In genomic region chr11:119307916-119308315, GRCm38 (mm10) we compare ENCODE assay signal across 11 mouse cellular contexts. TPM values are rescaled to one million over a fixed set of nuclear protein-coding genes. Genes with fewer than 3 reads are reported as not detected.
A peak's percentile ranks its signal among the peaks of the same experiment; 100 is the strongest.
DNase-seq lines count a peak whose midpoint lies in the region; ATAC-seq and TF ChIP-seq lines count a peak whose summit lies in the region.
"Had no signal": no experiment of that assay in that cellular context is flagged by ENCODE, and none has a peak within 500 bp of the region (broad histone marks: within the 10 kb centered on the region; RNA-seq: fewer than 3 reads in every experiment).

No protein-coding gene starts in this region.

- no peak overlapping the region for H3K4me2 ChIP-seq in heart, postnatal 0 days (ENCODE audit: low read depth, low read length)
- H3K4me2 ChIP-seq in neural tube, embryonic 13.5 days, result no peak overlapping the region
- H3K4me2 ChIP-seq in neural tube, embryonic 15.5 days, result no peak overlapping the region
- H3K4me2 ChIP-seq in stomach, embryonic 16.5 days (ENCODE audit: low read depth, low read length), result no peak overlapping the region
- H3K4me2 ChIP-seq: intestine, embryonic 15.5 days; midbrain, embryonic 11.5 days had no signal

- no peak for ATAC-seq in heart, postnatal 0 days (ENCODE audit: insufficient read depth, low read depth)
- ATAC-seq in neural tube, embryonic 13.5 days (ENCODE audit: low read depth), result no peak
- no peak for ATAC-seq in neural tube, embryonic 15.5 days (ENCODE audit: low FRiP score)
- no peak for ATAC-seq in stomach, embryonic 16.5 days (ENCODE audit: insufficient read depth, low FRiP score)
- ATAC-seq in cerebellum, adult (ENCODE audit: insufficient number of reproducible peaks, low FRiP score, low TSS enrichment), result no peak
- ATAC-seq: intestine, embryonic 15.5 days had no signal

- intact Hi-C loops in heart, postnatal 14 days (cut with DNase I), result no loop called here

- peak overlapping the region; percentile 76; the same call in 1 of the 2 replicates for H3K27ac ChIP-seq in heart, postnatal 0 days (ENCODE audit: low read depth)
- no peak overlapping the region for H3K27ac ChIP-seq in neural tube, embryonic 13.5 days (replicated peaks)
- no peak overlapping the region for H3K27ac ChIP-seq in neural tube, embryonic 15.5 days (replicated peaks)
- H3K27ac ChIP-seq in limb, embryonic 10.5 days, result peak overlapping the region; percentile 70
- H3K27ac ChIP-seq in stomach, embryonic 16.5 days (ENCODE audit: low read length), result no peak overlapping the region
- H3K27ac ChIP-seq: intestine, embryonic 15.5 days had no signal

- H3K9ac ChIP-seq in heart, postnatal 0 days (replicated peaks; ENCODE audit: low read depth, low read length), result no peak overlapping the region
- H3K9ac ChIP-seq in neural tube, embryonic 13.5 days, result peak overlapping the region; percentile 34; the same call in 1 of the 2 replicates
- H3K9ac ChIP-seq in neural tube, embryonic 15.5 days (replicated peaks), result no peak overlapping the region
- no peak overlapping the region; the same call in 1 of the 2 replicates for H3K9ac ChIP-seq in stomach, embryonic 16.5 days (ENCODE audit: low read length)
- H3K9ac ChIP-seq: intestine, embryonic 15.5 days had no signal

- no peaks in the 10 kb centered on the region for H3K9me3 ChIP-seq in heart, postnatal 0 days (replicated peaks; ENCODE audit: control insufficient read depth, low read length)
- H3K9me3 ChIP-seq in neural tube, embryonic 13.5 days, result no peaks in the 10 kb centered on the region
- no peaks in the 10 kb centered on the region for H3K9me3 ChIP-seq in neural tube, embryonic 15.5 days (replicated peaks)
- no peaks in the 10 kb centered on the region for H3K9me3 ChIP-seq in limb, embryonic 10.5 days (replicated peaks)
- H3K9me3 ChIP-seq in stomach, embryonic 16.5 days (replicated peaks; ENCODE audit: control insufficient read depth, low read length), result no peaks in the 10 kb centered on the region
- H3K9me3 ChIP-seq: intestine, embryonic 15.5 days had no signal

- WGBS in heart, postnatal 0 days, result 29% methylated on average over 11 of the region's 11 CpGs
- WGBS in neural tube, embryonic 13.5 days, result 28% methylated on average over 11 of the region's 11 CpGs
- 23% methylated on average over 11 of the region's 11 CpGs for WGBS in neural tube, embryonic 15.5 days
- 19% methylated on average over 11 of the region's 11 CpGs for WGBS in limb, embryonic 10.5 days
- 21% methylated on average over 11 of the region's 11 CpGs for WGBS in stomach, embryonic 16.5 days

- H3K36me3 ChIP-seq in heart, postnatal 0 days (replicated peaks; ENCODE audit: control insufficient read depth, insufficient read depth, low read length), result no peaks in the 10 kb centered on the region
- no peaks in the 10 kb centered on the region for H3K36me3 ChIP-seq in neural tube, embryonic 13.5 days
- no peaks in the 10 kb centered on the region for H3K36me3 ChIP-seq in neural tube, embryonic 15.5 days
- no peaks in the 10 kb centered on the region for H3K36me3 ChIP-seq in limb, embryonic 10.5 days
- no peaks in the 10 kb centered on the region for H3K36me3 ChIP-seq in stomach, embryonic 16.5 days (ENCODE audit: control insufficient read depth, insufficient read depth, low read length)
- H3K36me3 ChIP-seq: intestine, embryonic 15.5 days had no signal

- no peak overlapping the region for H3K4me3 ChIP-seq in heart, postnatal 0 days (ENCODE audit: low read depth, low read length)
- no peak overlapping the region for H3K4me3 ChIP-seq in neural tube, embryonic 13.5 days
- H3K4me3 ChIP-seq in neural tube, embryonic 15.5 days (replicated peaks), result no peak overlapping the region
- H3K4me3 ChIP-seq in limb, embryonic 10.5 days, result peak overlapping the region; percentile 30
- peak overlapping the region; percentile 10; the same call in 1 of the 2 replicates for H3K4me3 ChIP-seq in stomach, embryonic 16.5 days (replicated peaks; ENCODE audit: low read length)
- H3K4me3 ChIP-seq: intestine, embryonic 15.5 days had no signal

- no peaks in the 10 kb centered on the region for H3K27me3 ChIP-seq in heart, postnatal 0 days (ENCODE audit: control insufficient read depth, insufficient read depth, low read length)
- H3K27me3 ChIP-seq in neural tube, embryonic 13.5 days, result peaks cover 4% of the 10 kb centered on the region; the same call in 1 of the 2 replicates
- H3K27me3 ChIP-seq in neural tube, embryonic 15.5 days (replicated peaks), result no peaks in the 10 kb centered on the region; the same call in 1 of the 2 replicates
- peaks cover 40% of the 10 kb centered on the region for H3K27me3 ChIP-seq in limb, embryonic 10.5 days (ENCODE audit: low read depth, poor library complexity, severe bottlenecking)
- H3K27me3 ChIP-seq in stomach, embryonic 16.5 days (ENCODE audit: control insufficient read depth, insufficient read depth, low read length), result no peaks in the 10 kb centered on the region
- H3K27me3 ChIP-seq: intestine, embryonic 15.5 days had no signal

- TF ChIP-seq CTCF in heart, postnatal 0 days (IDR thresholded peaks at IDR 0.05; ENCODE audit: low read depth), result no peak

- no peak for TF ChIP-seq EP300 in heart, postnatal 0 days (IDR thresholded peaks at IDR 0.05; ENCODE audit: low read depth)

- H3K4me1 ChIP-seq in heart, postnatal 0 days (ENCODE audit: control insufficient read depth, insufficient read depth), result peaks cover 16% of the 10 kb centered on the region; the same call in 1 of the 2 replicates
- H3K4me1 ChIP-seq in neural tube, embryonic 13.5 days (replicated peaks), result peaks cover 9% of the 10 kb centered on the region
- H3K4me1 ChIP-seq in neural tube, embryonic 15.5 days, result peaks cover 14% of the 10 kb centered on the region
- peaks cover 32% of the 10 kb centered on the region for H3K4me1 ChIP-seq in limb, embryonic 10.5 days
- no peaks in the 10 kb centered on the region for H3K4me1 ChIP-seq in stomach, embryonic 16.5 days (ENCODE audit: control insufficient read depth, insufficient read depth, low read length)

- DNase-seq in heart, postnatal 0 days (ENCODE audit: low spot score), result no peak
- no peak for DNase-seq in heart, postnatal 14 days
- DNase-seq in limb, embryonic 10.5 days (ENCODE audit: low spot score), result peak; percentile 55
- DNase-seq in kidney, adult 8-10 months, result no peak
- DNase-seq: cerebellum, adult 9-11 months had no signal

RNA-seq across cellular contexts. Expression of gene Card14, which starts 0.3 kb away (rescaled TPM):
- 0.66 and 1.2 TPM in 2 replicates for total RNA-seq in heart, postnatal 0 days (2014; rRNA removed; ENCODE audit: low replicate concordance)
- 0.41 and 0.48 TPM in 2 replicates for polyA plus RNA-seq in heart, postnatal 0 days (2015; fragmentation: Nextera tagmentation; extraction: Ambion mirVana)
- under 1 TPM; 0.14 to 0.15 TPM for total RNA-seq in heart, postnatal 14 days (2021)
- polyA plus RNA-seq in neural tube, embryonic 13.5 days (2015; fragmentation: Nextera tagmentation; extraction: Ambion mirVana), result 0.17 and 0.23 TPM in 2 replicates
- polyA plus RNA-seq in neural tube, embryonic 15.5 days (2015; fragmentation: Nextera tagmentation; extraction: Ambion mirVana), result 0.33 and 0.69 TPM in 2 replicates
- polyA plus RNA-seq in limb, embryonic 10.5 days (2016; fragmentation: Nextera tagmentation; extraction: Ambion mirVana), result 0.08 and 0.30 TPM in 2 replicates
- 3.2 and 5.1 TPM in 2 replicates for polyA plus RNA-seq in stomach, embryonic 16.5 days (2015; fragmentation: Nextera tagmentation; extraction: Ambion mirVana)
- polyA plus RNA-seq: midbrain, embryonic 11.5 days had no signal

RNA-seq across cellular contexts. Expression of gene Eif4a3, which starts 8.0 kb away (rescaled TPM):
- total RNA-seq in heart, postnatal 0 days (2014; rRNA removed; ENCODE audit: low replicate concordance), result 156 and 157 TPM in 2 replicates
- polyA plus RNA-seq in heart, postnatal 0 days (2015; fragmentation: Nextera tagmentation; extraction: Ambion mirVana), result 197 and 212 TPM in 2 replicates
- total RNA-seq in heart, postnatal 14 days (2021), result 10 to 100 TPM; 64.9 to 74.5 TPM
- polyA plus RNA-seq in neural tube, embryonic 13.5 days (2015; fragmentation: Nextera tagmentation; extraction: Ambion mirVana), result 260 and 263 TPM in 2 replicates
- 241 and 279 TPM in 2 replicates for polyA plus RNA-seq in neural tube, embryonic 15.5 days (2015; fragmentation: Nextera tagmentation; extraction: Ambion mirVana)
- 503 and 564 TPM in 2 replicates for polyA plus RNA-seq in limb, embryonic 10.5 days (2016; fragmentation: Nextera tagmentation; extraction: Ambion mirVana)
- polyA plus RNA-seq in stomach, embryonic 16.5 days (2015; fragmentation: Nextera tagmentation; extraction: Ambion mirVana), result 272 and 284 TPM in 2 replicates

RNA-seq across cellular contexts. Expression of gene Gaa, which starts 40.2 kb away (rescaled TPM):
- total RNA-seq in heart, postnatal 0 days (2014; rRNA removed; ENCODE audit: low replicate concordance), result 91.1 and 158 TPM in 2 replicates
- 51.8 and 56.3 TPM in 2 replicates for polyA plus RNA-seq in heart, postnatal 0 days (2015; fragmentation: Nextera tagmentation; extraction: Ambion mirVana)
- total RNA-seq in heart, postnatal 14 days (2021), result 10 to 100 TPM; 53.1 to 56.0 TPM
- 58.0 and 62.5 TPM in 2 replicates for polyA plus RNA-seq in neural tube, embryonic 13.5 days (2015; fragmentation: Nextera tagmentation; extraction: Ambion mirVana)
- 102 and 105 TPM in 2 replicates for polyA plus RNA-seq in neural tube, embryonic 15.5 days (2015; fragmentation: Nextera tagmentation; extraction: Ambion mirVana)
- polyA plus RNA-seq in limb, embryonic 10.5 days (2016; fragmentation: Nextera tagmentation; extraction: Ambion mirVana), result 23.4 and 27.8 TPM in 2 replicates
- polyA plus RNA-seq in stomach, embryonic 16.5 days (2015; fragmentation: Nextera tagmentation; extraction: Ambion mirVana), result 74.7 and 85.1 TPM in 2 replicates

RNA-seq across cellular contexts. Expression of gene Sgsh, which starts 47.4 kb away (rescaled TPM):
- 3.1 and 14.8 TPM in 2 replicates for total RNA-seq in heart, postnatal 0 days (2014; rRNA removed; ENCODE audit: low replicate concordance)
- 4.7 and 6.5 TPM in 2 replicates for polyA plus RNA-seq in heart, postnatal 0 days (2015; fragmentation: Nextera tagmentation; extraction: Ambion mirVana)
- total RNA-seq in heart, postnatal 14 days (2021), result 1 to 10 TPM; 4.6 to 6.2 TPM
- 5.6 and 5.7 TPM in 2 replicates for polyA plus RNA-seq in neural tube, embryonic 13.5 days (2015; fragmentation: Nextera tagmentation; extraction: Ambion mirVana)
- polyA plus RNA-seq in neural tube, embryonic 15.5 days (2015; fragmentation: Nextera tagmentation; extraction: Ambion mirVana), result 4.7 and 5.6 TPM in 2 replicates
- polyA plus RNA-seq in limb, embryonic 10.5 days (2016; fragmentation: Nextera tagmentation; extraction: Ambion mirVana), result 6.5 and 8.1 TPM in 2 replicates
- polyA plus RNA-seq in stomach, embryonic 16.5 days (2015; fragmentation: Nextera tagmentation; extraction: Ambion mirVana), result 6.7 and 7.5 TPM in 2 replicates

RNA-seq across cellular contexts. Expression of gene Slc26a11, which starts 47.4 kb away (rescaled TPM):
- total RNA-seq in heart, postnatal 0 days (2014; rRNA removed; ENCODE audit: low replicate concordance), result 4.0 and 4.4 TPM in 2 replicates
- 5.2 and 7.0 TPM in 2 replicates for polyA plus RNA-seq in heart, postnatal 0 days (2015; fragmentation: Nextera tagmentation; extraction: Ambion mirVana)
- 1 to 10 TPM; 3.1 to 5.0 TPM for total RNA-seq in heart, postnatal 14 days (2021)
- 4.3 and 5.3 TPM in 2 replicates for polyA plus RNA-seq in neural tube, embryonic 13.5 days (2015; fragmentation: Nextera tagmentation; extraction: Ambion mirVana)
- 5.8 and 7.3 TPM in 2 replicates for polyA plus RNA-seq in neural tube, embryonic 15.5 days (2015; fragmentation: Nextera tagmentation; extraction: Ambion mirVana)
- polyA plus RNA-seq in limb, embryonic 10.5 days (2016; fragmentation: Nextera tagmentation; extraction: Ambion mirVana), result 8.9 and 9.4 TPM in 2 replicates
- polyA plus RNA-seq in stomach, embryonic 16.5 days (2015; fragmentation: Nextera tagmentation; extraction: Ambion mirVana), result 9.9 and 10.5 TPM in 2 replicates

Comparison
In these comparisons a context has a peak if more than half of its experiments do, and no peak if none do; other contexts are left out.
1. H3K27ac ChIP-seq: peak in heart, postnatal 0 days (single experiment) and limb, embryonic 10.5 days (single experiment); none in neural tube, embryonic 13.5 days (single experiment), neural tube, embryonic 15.5 days (single experiment) and stomach, embryonic 16.5 days (single experiment).
2. H3K4me3 ChIP-seq: peak in limb, embryonic 10.5 days (single experiment) and stomach, embryonic 16.5 days (single experiment); none in heart, postnatal 0 days (single experiment), neural tube, embryonic 13.5 days (single experiment) and neural tube, embryonic 15.5 days (single experiment).